In the genomic region with DNA sequence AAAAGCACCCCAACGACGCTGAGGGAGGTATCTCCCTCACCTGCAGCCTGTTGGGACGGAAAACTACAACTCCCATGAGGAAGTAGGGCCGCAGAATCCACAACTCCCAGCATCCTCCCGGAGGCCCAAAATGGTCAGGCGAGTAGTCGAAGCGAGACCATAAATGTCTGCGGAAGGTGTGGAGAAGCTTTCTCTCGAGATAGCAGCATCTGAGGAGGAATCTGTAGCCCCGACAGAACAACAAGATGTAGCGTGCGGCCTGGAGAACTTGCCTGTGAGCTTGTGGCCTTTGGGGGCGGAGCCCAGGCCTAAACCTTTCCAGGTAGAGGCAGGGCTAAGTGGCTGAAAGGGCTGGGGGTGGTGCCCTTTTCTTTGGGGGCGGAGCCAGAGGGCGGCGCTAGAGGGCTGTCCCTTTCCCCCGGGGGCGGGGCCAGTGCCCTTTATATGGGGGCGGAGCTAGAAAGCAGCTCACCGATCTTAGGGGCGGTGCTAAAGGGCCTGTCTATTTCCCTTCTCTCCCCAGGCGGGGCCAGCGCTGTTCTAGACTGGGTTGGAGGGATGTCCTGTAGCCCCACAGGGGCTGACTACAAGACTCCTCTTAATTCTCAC, we compare ENCODE assay signal across 8 mouse cellular contexts. TPM values are rescaled to one million over a fixed set of nuclear protein-coding genes. Genes with fewer than 3 reads are reported as not detected.
A peak's percentile ranks its signal among the peaks of the same experiment; 100 is the strongest.
DNase-seq lines count a peak whose midpoint lies in the region; ATAC-seq lines count a peak whose summit lies in the region.

A gene (plus strand): TSS at position 128 of the 609 bp plus-strand sequence.

- ATAC-seq in forebrain, embryonic 11.5 days (replicated peaks; ENCODE audit: low FRiP score): peak; percentile 98
- peak; percentile 97 for ATAC-seq in heart, embryonic 16.5 days (replicated peaks; ENCODE audit: extremely low read depth, insufficient read depth, low FRiP score)
- peak; percentile 97 for ATAC-seq in liver, embryonic 15.5 days (ENCODE audit: insufficient read depth)
- ATAC-seq in neural tube, embryonic 12.5 days (ENCODE audit: low FRiP score, low read depth): peak; percentile 98

- H3K9ac ChIP-seq in forebrain, embryonic 11.5 days (ENCODE audit: low read length): peak within 1 kb of the TSS; percentile 61
- H3K9ac ChIP-seq in heart, embryonic 16.5 days (ENCODE audit: low read length): peak within 1 kb of the TSS; percentile 75
- H3K9ac ChIP-seq in liver, embryonic 15.5 days: peak within 1 kb of the TSS; percentile 60
- H3K9ac ChIP-seq in neural tube, embryonic 12.5 days: peak within 1 kb of the TSS; percentile 59

- WGBS in forebrain, embryonic 11.5 days: under 1% methylated on average over 24 of the region's 24 CpGs
- under 1% methylated on average over 24 of the region's 24 CpGs for WGBS in heart, embryonic 16.5 days
- WGBS in liver, embryonic 15.5 days (ENCODE audit: insufficient replicate concordance): under 1% methylated on average over 23 of the region's 24 CpGs
- WGBS in neural tube, embryonic 12.5 days: under 1% methylated on average over 24 of the region's 24 CpGs

- H3K4me3 ChIP-seq in forebrain, embryonic 11.5 days (ENCODE audit: low read depth, low read length): peak within 1 kb of the TSS; percentile 48
- H3K4me3 ChIP-seq in heart, embryonic 16.5 days (ENCODE audit: low read length): peak within 1 kb of the TSS; percentile 69
- peak within 1 kb of the TSS; percentile 65 for H3K4me3 ChIP-seq in liver, embryonic 15.5 days (replicated peaks)
- peak within 1 kb of the TSS; percentile 49 for H3K4me3 ChIP-seq in neural tube, embryonic 12.5 days

- H3K4me1 ChIP-seq in forebrain, embryonic 11.5 days (replicated peaks; ENCODE audit: control insufficient read depth, insufficient read depth, low read length): no peaks in the 10 kb centered on the region
- no peaks in the 10 kb centered on the region for H3K4me1 ChIP-seq in heart, embryonic 16.5 days (ENCODE audit: control insufficient read depth, insufficient read depth, low read length)
- H3K4me1 ChIP-seq in liver, embryonic 15.5 days (replicated peaks): peaks cover 13% of the 10 kb centered on the region
- no peaks in the 10 kb centered on the region for H3K4me1 ChIP-seq in neural tube, embryonic 12.5 days

- no peaks in the 10 kb centered on the region for H3K9me3 ChIP-seq in forebrain, embryonic 11.5 days (ENCODE audit: control insufficient read depth, low read length)
- H3K9me3 ChIP-seq in heart, embryonic 16.5 days (replicated peaks; ENCODE audit: control insufficient read depth, low read length): no peaks in the 10 kb centered on the region
- H3K9me3 ChIP-seq in liver, embryonic 15.5 days (replicated peaks): no peaks in the 10 kb centered on the region
- H3K9me3 ChIP-seq in neural tube, embryonic 12.5 days: no peaks in the 10 kb centered on the region

- peak within 1 kb of the TSS; percentile 68; the same call in 1 of the 2 replicates for H3K27ac ChIP-seq in forebrain, embryonic 11.5 days (ENCODE audit: low read depth, low read length)
- peak within 1 kb of the TSS; percentile 88 for H3K27ac ChIP-seq in heart, embryonic 16.5 days (ENCODE audit: low read length)
- H3K27ac ChIP-seq in liver, embryonic 15.5 days (replicated peaks): peak within 1 kb of the TSS; percentile 74
- H3K27ac ChIP-seq in neural tube, embryonic 12.5 days: peak within 1 kb of the TSS; percentile 62

- H3K36me3 ChIP-seq in forebrain, embryonic 11.5 days (ENCODE audit: control insufficient read depth, insufficient read depth, low read length): no peaks in the 10 kb centered on the region
- H3K36me3 ChIP-seq in heart, embryonic 16.5 days (ENCODE audit: control insufficient read depth, insufficient read depth): no peaks in the 10 kb centered on the region
- no peaks in the 10 kb centered on the region for H3K36me3 ChIP-seq in liver, embryonic 15.5 days (replicated peaks)
- no peaks in the 10 kb centered on the region for H3K36me3 ChIP-seq in neural tube, embryonic 12.5 days

- H3K4me2 ChIP-seq in forebrain, embryonic 11.5 days (ENCODE audit: low read depth, low read length, severe bottlenecking): peak within 1 kb of the TSS; percentile 52
- H3K4me2 ChIP-seq in heart, embryonic 16.5 days (ENCODE audit: low read depth, low read length): peak within 1 kb of the TSS; percentile 85
- H3K4me2 ChIP-seq in liver, embryonic 15.5 days: peak within 1 kb of the TSS; percentile 77
- peak within 1 kb of the TSS; percentile 63 for H3K4me2 ChIP-seq in neural tube, embryonic 12.5 days (replicated peaks)

- H3K27me3 ChIP-seq in forebrain, embryonic 11.5 days (ENCODE audit: control insufficient read depth, insufficient read depth, low read length): no peaks in the 10 kb centered on the region
- H3K27me3 ChIP-seq in heart, embryonic 16.5 days (ENCODE audit: control insufficient read depth, insufficient read depth, low read length): no peaks in the 10 kb centered on the region
- H3K27me3 ChIP-seq in liver, embryonic 15.5 days: no peaks in the 10 kb centered on the region
- H3K27me3 ChIP-seq in neural tube, embryonic 12.5 days (replicated peaks): no peaks in the 10 kb centered on the region

- peak; percentile 97 to 99 for DNase-seq in CD8-positive naive resting alpha-beta T cell, adult 2 months (ENCODE audit: low read depth in 2 of 2, low spot score in 2 of 2)
- peak; percentile 93 for DNase-seq in c-Kit-positive CD71-negative TER-119-negative erythroid progenitor cells, embryonic 14.5 days (ENCODE audit: low read depth)
- peak; percentile 98 for DNase-seq in forebrain, embryonic 11.5 days (ENCODE audit: low spot score)
- DNase-seq in kidney, postnatal 36 days: peak; percentile 97 to 99
- peak; percentile 97 for DNase-seq in telencephalon, adult 2 months (ENCODE audit: low read depth, low spot score)

RNA-seq across cellular contexts. Expression of the gene that starts here (rescaled TPM):
- polyA plus RNA-seq in forebrain, embryonic 11.5 days (2014; fragmentation: Nextera tagmentation; extraction: Ambion mirVana): 9.0 and 9.2 TPM in 2 replicates
- 5.5 and 5.6 TPM in 2 replicates for polyA plus RNA-seq in heart, embryonic 16.5 days (2015; fragmentation: Nextera tagmentation; extraction: Ambion mirVana)
- 1.6 and 1.7 TPM in 2 replicates for polyA plus RNA-seq in liver, embryonic 15.5 days (2015; fragmentation: Nextera tagmentation; extraction: Ambion mirVana)
- 7.3 and 8.5 TPM in 2 replicates for polyA plus RNA-seq in neural tube, embryonic 12.5 days (2016; fragmentation: Nextera tagmentation; extraction: Ambion mirVana)

Comparison
In these comparisons a context has a peak if more than half of its experiments do, and no peak if none do; other contexts are left out.
1. Peak in every context shown above with its lines: DNase-seq, ATAC-seq, H3K4me3 ChIP-seq and H3K27ac ChIP-seq.